Mouse (Mus musculus): ENCODE results near the gene 9530053A07Rik.
A peak's percentile ranks its signal among the peaks of the same experiment; 100 is the strongest.
"Not testable (repeated sequence)": the region's sequence is repeated elsewhere in the genome, so short reads cannot be mapped to it uniquely, and the experiment has no call there.

9530053A07Rik gene

GRCm38 (mm10) chr7:28129166-28129565 is at the start of gene 9530053A07Rik:
Gene 9530053A07Rik, plus strand, starts transcription at chr7:28129466.
- no peak for DNase-seq

- DNase-seq: no peak
Observed at GRCm38 (mm10) chr7:28084215-28084614, 45.1 kb upstream of the 9530053A07Rik start.

GRCm38 (mm10) chr7:28086236-28086635 is 43.0 kb upstream of the 9530053A07Rik start:
- no peak for DNase-seq

- no peak for DNase-seq
Observed at GRCm38 (mm10) chr7:28093541-28093940, 35.7 kb upstream of the 9530053A07Rik start.

- DNase-seq: no peak
Observed at GRCm38 (mm10) chr7:28099101-28099500, 30.2 kb upstream of the 9530053A07Rik start.

GRCm38 (mm10) chr7:28100596-28101590 is 28.4 kb upstream of the 9530053A07Rik start:
- DNase-seq: peak; percentile 61

GRCm38 (mm10) chr7:28102936-28103335 is 26.3 kb upstream of the 9530053A07Rik start:
- DNase-seq: not testable (repeated sequence)

- DNase-seq: no peak
Observed at GRCm38 (mm10) chr7:28104670-28105069, 24.6 kb upstream of the 9530053A07Rik start.

GRCm38 (mm10) chr7:28106241-28106640 is 23.0 kb upstream of the 9530053A07Rik start:
- no peak for DNase-seq

GRCm38 (mm10) chr7:28114648-28115047 is 14.6 kb upstream of the 9530053A07Rik start:
- no peak for DNase-seq

- DNase-seq: peak; percentile 33
Observed at GRCm38 (mm10) chr7:28137613-28138012, 8.3 kb downstream of the 9530053A07Rik start.

- peak; percentile 78 for DNase-seq
Observed at GRCm38 (mm10) chr7:28148263-28148662, 19.0 kb downstream of the 9530053A07Rik start.

GRCm38 (mm10) chr7:28149841-28150240 is 20.6 kb downstream of the 9530053A07Rik start:
- no peak for DNase-seq

GRCm38 (mm10) chr7:28151584-28152221 is 22.4 kb downstream of the 9530053A07Rik start:
- peak; percentile 82 for DNase-seq

- DNase-seq: not testable (repeated sequence)
Observed at GRCm38 (mm10) chr7:28153595-28153994, 24.3 kb downstream of the 9530053A07Rik start.

- DNase-seq: no peak
Observed at GRCm38 (mm10) chr7:28159292-28159691, 30.0 kb downstream of the 9530053A07Rik start.

- DNase-seq: no peak
Observed at GRCm38 (mm10) chr7:28159893-28160292, 30.6 kb downstream of the 9530053A07Rik start.

GRCm38 (mm10) chr7:28161163-28161749 is 32.0 kb downstream of the 9530053A07Rik start:
- DNase-seq: no peak

- DNase-seq: peak; percentile 19
Observed at GRCm38 (mm10) chr7:28165406-28165805, 36.1 kb downstream of the 9530053A07Rik start.

GRCm38 (mm10) chr7:28168320-28169115 is 39.3 kb downstream of the 9530053A07Rik start:
- peak; percentile 81 for DNase-seq

GRCm38 (mm10) chr7:28169489-28170422 is 40.5 kb downstream of the 9530053A07Rik start, which contains the start of gene Fbl:
Gene Fbl, plus strand, starts transcription at chr7:28169710.
- peak; percentile 94 for DNase-seq
